Mouse (Mus musculus) hindbrain, embryonic 12.5 days (tissue): ENCODE results near the gene Shc2. TPM values are rescaled to one million over a fixed set of nuclear protein-coding genes. Genes with fewer than 3 reads are reported as not detected.

ENCODE experiments used
- ATAC-seq: fragments of 200-750 bp; cut with Nextera tagmentation; 2 replicates; pipeline ENCODE4 v1.8.0; 2017; ENCODE audit warnings: moderate TSS enrichment; ENCODE audit not compliant: low FRiP score
- H3K27ac ChIP-seq: fragments of 300-500 bp; sonication (generic); 2 replicates; pipeline ENCODE4 v1.5.1; 2016; ENCODE audit warnings: mild to moderate bottlenecking
- H3K27me3 ChIP-seq: fragments of 300-500 bp; sonication (generic); 2 replicates; pipeline ENCODE4 v1.6.1; 2016; ENCODE audit warnings: mild to moderate bottlenecking
- H3K36me3 ChIP-seq: fragments of 300-500 bp; sonication (generic); 2 replicates; pipeline ENCODE4 v1.6.1; 2016; ENCODE audit warnings: mild to moderate bottlenecking
- H3K4me1 ChIP-seq: fragments of 300-500 bp; sonication (generic); 2 replicates; pipeline ENCODE4 v1.6.1; 2016
- H3K4me2 ChIP-seq: fragments of 300-500 bp; sonication (generic); replicated peaks from 2 replicates; pipeline ENCODE4 v1.6.1; 2016; ENCODE audit warnings: mild to moderate bottlenecking
- H3K4me3 ChIP-seq: fragments of 300-500 bp; sonication (generic); 2 replicates; pipeline ENCODE4 v1.5.1; 2016; ENCODE audit warnings: mild to moderate bottlenecking
- H3K9ac ChIP-seq: fragments of 300-500 bp; sonication (generic); 2 replicates; pipeline ENCODE4 v1.6.1; 2016; ENCODE audit warnings: mild to moderate bottlenecking, moderate library complexity
- H3K9me3 ChIP-seq: fragments of 300-500 bp; sonication (generic); replicated peaks from 2 replicates; pipeline ENCODE4 v1.6.1; 2016; ENCODE audit warnings: mild to moderate bottlenecking
- WGBS: fragments of 180-500 bp; shearing (Covaris S2); methylation state at CpG from one replicate; pipeline ENCODE4 v1.1.7; 2016; 5-methylcytosine and 5-hydroxymethylcytosine counted together
- polyA plus RNA-seq: library from polyadenylated mRNA; unstranded; fragments of >200 nt; fragmentation: Nextera tagmentation; extraction: Ambion mirVana; gene quantifications from 2 replicates; pipeline ENCODE4 v1.2.1, GENCODE M21; 2016

Shc2 gene
- polyA plus RNA-seq, 1 experiment from 2014 or later = 33.0 TPM

GRCm38 (mm10) chr10:79675346-79676035 lies 37.8 kb upstream of the Shc2 start:
- H3K4me1 ChIP-seq = peaks cover 13% of the 10 kb centered on the region
- H3K4me2 ChIP-seq = no peak overlapping the region
- no peak overlapping the region for H3K27ac ChIP-seq
- H3K36me3 ChIP-seq = peaks cover 14% of the 10 kb centered on the region; the same call in 1 of the 2 replicates
- H3K4me3 ChIP-seq = no peak overlapping the region
- WGBS = 51% methylated on average over 44 of the region's 44 CpGs
- H3K9ac ChIP-seq = no peak overlapping the region
- H3K9me3 ChIP-seq = no peaks in the 10 kb centered on the region
- no peaks in the 10 kb centered on the region for H3K27me3 ChIP-seq
- no peak for ATAC-seq

GRCm38 (mm10) chr10:79673054-79673453 lies 35.3 kb upstream of the Shc2 start:
- H3K36me3 ChIP-seq = peaks cover 14% of the 10 kb centered on the region; the same call in 1 of the 2 replicates
- H3K4me2 ChIP-seq = no peak overlapping the region
- H3K4me3 ChIP-seq = no peak overlapping the region
- peaks cover 23% of the 10 kb centered on the region for H3K4me1 ChIP-seq
- H3K9me3 ChIP-seq = no peaks in the 10 kb centered on the region
- ATAC-seq = no peak
- H3K9ac ChIP-seq = no peak overlapping the region
- H3K27ac ChIP-seq = no peak overlapping the region
- no peaks in the 10 kb centered on the region for H3K27me3 ChIP-seq
- 90% methylated on average over 3 of the region's 3 CpGs for WGBS

GRCm38 (mm10) chr10:79672088-79672455 lies 34.4 kb upstream of the Shc2 start:
- Histone ChIP-seq H3K9me3 (no peaks in the 10 kb centered on the region), H3K4me1 (peaks cover 24% of the 10 kb centered on the region), H3K27me3 (no peaks in the 10 kb centered on the region), H3K4me3 (no peak overlapping the region), H3K36me3 (peaks cover 14% of the 10 kb centered on the region; the same call in 1 of the 2 replicates), H3K9ac (no peak overlapping the region), H3K4me2 (no peak overlapping the region), H3K27ac (no peak overlapping the region)
- no peak for ATAC-seq
- 55% methylated on average over 3 of the region's 3 CpGs for WGBS

GRCm38 (mm10) chr10:79671396-79672087 lies 33.8 kb upstream of the Shc2 start:
- Histone ChIP-seq H3K9ac (no peak overlapping the region), H3K36me3 (peaks cover 14% of the 10 kb centered on the region; the same call in 1 of the 2 replicates), H3K9me3 (no peaks in the 10 kb centered on the region), H3K4me2 (peak overlapping the region; percentile 71; the same call in 1 of the 2 replicates), H3K27me3 (no peaks in the 10 kb centered on the region), H3K4me3 (no peak overlapping the region), H3K27ac (no peak overlapping the region), H3K4me1 (peaks cover 24% of the 10 kb centered on the region)
- WGBS = 68% methylated on average over 6 of the region's 6 CpGs
- ATAC-seq = no peak

- no peaks in the 10 kb centered on the region; the same call in 1 of the 2 replicates for H3K27me3 ChIP-seq
- H3K4me3 ChIP-seq = peak overlapping the region; percentile 92
- H3K27ac ChIP-seq = peak overlapping the region; percentile 98
- ATAC-seq = peak; percentile 36
- 37% methylated on average over 15 of the region's 15 CpGs for WGBS
- peak overlapping the region; percentile 71 for H3K4me2 ChIP-seq
- peaks cover 5% of the 10 kb centered on the region; the same call in 1 of the 2 replicates for H3K36me3 ChIP-seq
- H3K9ac ChIP-seq = peak overlapping the region; percentile 93
- H3K9me3 ChIP-seq = no peaks in the 10 kb centered on the region
- peaks cover 24% of the 10 kb centered on the region for H3K4me1 ChIP-seq
Measured at GRCm38 (mm10) chr10:79670071-79670888, 32.6 kb upstream of the Shc2 start.

- H3K9me3 ChIP-seq = no peaks in the 10 kb centered on the region
- H3K9ac ChIP-seq = peak overlapping the region; percentile 93
- ATAC-seq = peak; percentile 73
- H3K36me3 ChIP-seq = peaks cover 5% of the 10 kb centered on the region; the same call in 1 of the 2 replicates
- WGBS = under 1% methylated on average over 47 of the region's 47 CpGs
- H3K4me3 ChIP-seq = peak overlapping the region; percentile 92
- peaks cover 24% of the 10 kb centered on the region for H3K4me1 ChIP-seq
- peak overlapping the region; percentile 98 for H3K27ac ChIP-seq
- no peaks in the 10 kb centered on the region; the same call in 1 of the 2 replicates for H3K27me3 ChIP-seq
- H3K4me2 ChIP-seq = peak overlapping the region; percentile 71
Measured at GRCm38 (mm10) chr10:79669576-79670057, 31.9 kb upstream of the Shc2 start.

- H3K9me3 ChIP-seq = no peaks in the 10 kb centered on the region
- peak within 1 kb of the TSS; percentile 71 for H3K4me2 ChIP-seq
- peak within 1 kb of the TSS; percentile 98 for H3K27ac ChIP-seq
- H3K4me1 ChIP-seq = peaks cover 27% of the 10 kb centered on the region
- H3K9ac ChIP-seq = peak within 1 kb of the TSS; percentile 93
- H3K36me3 ChIP-seq = peaks cover 5% of the 10 kb centered on the region; the same call in 1 of the 2 replicates
- WGBS = under 1% methylated on average over 45 of the region's 45 CpGs
- H3K4me3 ChIP-seq = peak within 1 kb of the TSS; percentile 92
- no peaks in the 10 kb centered on the region; the same call in 1 of the 2 replicates for H3K27me3 ChIP-seq
- ATAC-seq = peak; percentile 83
Measured at GRCm38 (mm10) chr10:79668771-79669575, 31.3 kb upstream of the Shc2 start, which contains the start of gene Tpgs1. Gene Tpgs1 (plus strand): TSS chr10:79669369.

GRCm38 (mm10) chr10:79668076-79668475 lies 30.4 kb upstream of the Shc2 start:
- Histone ChIP-seq H3K4me1 (peaks cover 27% of the 10 kb centered on the region), H3K9ac (no peak overlapping the region), H3K36me3 (peaks cover 1% of the 10 kb centered on the region; the same call in 1 of the 2 replicates), H3K27me3 (no peaks in the 10 kb centered on the region; the same call in 1 of the 2 replicates), H3K4me3 (no peak overlapping the region), H3K9me3 (no peaks in the 10 kb centered on the region), H3K4me2 (peak overlapping the region; percentile 71; the same call in 1 of the 2 replicates), H3K27ac (peak overlapping the region; percentile 98; the same call in 1 of the 2 replicates)
- whole genome bisulfite sequencing = 82% methylated on average over 5 of the region's 5 CpGs
- ATAC-seq = no peak

GRCm38 (mm10) chr10:79666493-79666892 lies 28.8 kb upstream of the Shc2 start:
- 73% methylated on average over 9 of the region's 9 CpGs for whole genome bisulfite sequencing
- no peak overlapping the region for H3K4me3 ChIP-seq
- peaks cover 27% of the 10 kb centered on the region for H3K4me1 ChIP-seq
- H3K4me2 ChIP-seq = no peak overlapping the region
- no peaks in the 10 kb centered on the region for H3K36me3 ChIP-seq
- no peak for ATAC-seq
- no peaks in the 10 kb centered on the region; the same call in 1 of the 2 replicates for H3K27me3 ChIP-seq
- H3K27ac ChIP-seq = no peak overlapping the region
- H3K9ac ChIP-seq = no peak overlapping the region
- no peaks in the 10 kb centered on the region for H3K9me3 ChIP-seq

GRCm38 (mm10) chr10:79665051-79665450 lies 27.3 kb upstream of the Shc2 start:
- Histone ChIP-seq H3K9me3 (no peaks in the 10 kb centered on the region), H3K4me3 (no peak overlapping the region), H3K4me1 (peaks cover 13% of the 10 kb centered on the region), H3K36me3 (no peaks in the 10 kb centered on the region), H3K9ac (no peak overlapping the region), H3K4me2 (no peak overlapping the region), H3K27me3 (no peaks in the 10 kb centered on the region; the same call in 1 of the 2 replicates), H3K27ac (no peak overlapping the region)
- 84% methylated on average over 8 of the region's 8 CpGs for WGBS
- ATAC-seq = no peak

- Histone ChIP-seq H3K4me3 (no peak within 1 kb of the TSS), H3K9ac (0 out of 2 replicates have a peak within 1 kb of the TSS, but pooled peaks have one; percentile 13), H3K27me3 (no peaks in the 10 kb centered on the region; the same call in 1 of the 2 replicates), H3K4me1 (peaks cover 12% of the 10 kb centered on the region), H3K27ac (no peak within 1 kb of the TSS), H3K36me3 (no peaks in the 10 kb centered on the region), H3K4me2 (no peak within 1 kb of the TSS), H3K9me3 (no peaks in the 10 kb centered on the region)
- WGBS = 11% methylated on average over 13 of the region's 13 CpGs
- ATAC-seq = no peak
Measured at GRCm38 (mm10) chr10:79664131-79664665, 26.5 kb upstream of the Shc2 start, which contains the start of gene Madcam1. Gene Madcam1 (plus strand): TSS chr10:79664559.
